In the genomic region with DNA sequence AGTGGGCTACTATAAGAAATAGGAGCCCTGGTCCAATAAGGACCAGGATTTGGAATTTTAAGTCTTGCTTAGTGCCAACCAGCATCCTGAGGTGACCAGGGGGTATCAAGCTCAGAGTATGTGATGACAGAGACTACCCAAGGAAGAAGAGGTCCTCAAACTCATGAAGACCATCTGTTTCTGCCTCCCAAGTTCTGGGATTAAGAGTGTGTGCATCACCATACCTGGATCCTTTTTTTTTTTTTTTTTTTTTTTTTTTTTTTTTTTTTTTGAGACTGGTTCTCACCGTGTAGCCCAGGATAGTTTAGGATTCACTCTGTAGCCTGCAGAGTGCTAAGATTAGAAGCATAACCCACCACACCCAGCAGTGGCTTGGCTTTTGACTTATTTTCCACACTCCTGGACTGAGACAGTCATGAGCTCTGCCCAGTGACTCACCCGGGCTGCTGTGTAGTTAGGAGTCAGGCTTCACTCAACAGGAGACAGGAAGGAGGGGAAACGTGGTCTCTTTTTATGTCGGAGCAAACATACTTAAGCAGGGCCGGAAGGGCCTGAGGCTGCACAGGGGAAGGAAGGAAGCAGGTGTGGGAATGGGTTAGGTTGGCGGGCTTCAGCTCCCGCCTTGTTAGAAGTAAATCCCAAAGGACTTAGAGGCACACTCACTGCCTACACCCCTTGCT, we compare ENCODE assay signal across 7 mouse cellular contexts. TPM values are rescaled to one million over a fixed set of nuclear protein-coding genes. Genes with fewer than 3 reads are reported as not detected.
A peak's percentile ranks its signal among the peaks of the same experiment; 100 is the strongest.
DNase-seq lines count a peak whose midpoint lies in the region; ATAC-seq lines count a peak whose summit lies in the region.

No protein-coding gene starts in this region.

- no peaks in the 10 kb centered on the region; the same call in 1 of the 2 replicates for H3K4me1 ChIP-seq in midbrain, embryonic 16.5 days (ENCODE audit: control insufficient read depth, insufficient read depth, low read length)

- H3K27ac ChIP-seq in midbrain, embryonic 16.5 days (ENCODE audit: low read length): no peak overlapping the region

- no peak overlapping the region for H3K4me2 ChIP-seq in midbrain, embryonic 16.5 days (ENCODE audit: low read length)

- WGBS in midbrain, embryonic 16.5 days: 90% methylated on average over 7 of the region's 7 CpGs

- H3K9me3 ChIP-seq in midbrain, embryonic 16.5 days (replicated peaks; ENCODE audit: control insufficient read depth, low read length, poor library complexity, severe bottlenecking): no peaks in the 10 kb centered on the region

- no peaks in the 10 kb centered on the region for H3K36me3 ChIP-seq in midbrain, embryonic 16.5 days (ENCODE audit: control insufficient read depth, insufficient read depth, low read length)

- ATAC-seq in inflammation-experienced regulatory T-cells, adult 6 months: no peak
- no peak for ATAC-seq in midbrain, embryonic 16.5 days

- DNase-seq in 3134 (ENCODE audit: extremely low read depth, insufficient read length, low spot score) (peak; percentile 79), 416B (ENCODE audit: low read depth) (peak; percentile 93)
- DNase-seq in heart, adult 8-10 months (ENCODE audit: low spot score): peak; percentile 74
- DNase-seq in kidney, postnatal 25 days: peak; percentile 38 to 73
- DNase-seq in cerebellum, adult 11-12 months: no peak

- H3K27me3 ChIP-seq in midbrain, embryonic 16.5 days (ENCODE audit: control insufficient read depth, insufficient read depth, low read depth, low read length): no peaks in the 10 kb centered on the region; the same call in 1 of the 2 replicates

- H3K9ac ChIP-seq in midbrain, embryonic 16.5 days (ENCODE audit: low read depth, low read length): no peak overlapping the region

- no peak overlapping the region for H3K4me3 ChIP-seq in midbrain, embryonic 16.5 days (ENCODE audit: low read depth, low read length)

RNA-seq across cellular contexts. Expression of a gene that starts 5.4 kb away (rescaled TPM):
- 1 to 10 TPM; 2.5 to 3.0 (median 2.6) TPM for total RNA-seq in heart, adult 8-10 months (2022)
- polyA plus RNA-seq in inflammation-experienced regulatory T-cells, adult 6 months (2017; shearing (Covaris generic)): not detected
- 99.0 and 102 TPM in 2 replicates for polyA plus RNA-seq in midbrain, embryonic 16.5 days (2015; fragmentation: Nextera tagmentation; extraction: Ambion mirVana)

RNA-seq across cellular contexts. Expression of a gene that starts 21.6 kb away (rescaled TPM):
- 100 to 1,000 TPM in 1 of 4 experiments, 10 to 100 TPM in 3; 83.1 to 100 (median 91.5) TPM for total RNA-seq in heart, adult 8-10 months (2022)
- 10 to 100 TPM; 30.5 to 33.7 (median 32.4) TPM for polyA plus RNA-seq in inflammation-experienced regulatory T-cells, adult 6 months (2017; shearing (Covaris generic))
- 347 and 394 TPM in 2 replicates for polyA plus RNA-seq in midbrain, embryonic 16.5 days (2015; fragmentation: Nextera tagmentation; extraction: Ambion mirVana)

Comparison
In these comparisons a context has a peak if more than half of its experiments do, and no peak if none do; other contexts are left out.
1. RNA of a gene that starts 5.4 kb away (polyA plus RNA-seq): 99.0 to 102 TPM in midbrain, embryonic 16.5 days; not detected in inflammation-experienced regulatory T-cells, adult 6 months; every median in the first group is over 10 times any median in the second.
2. RNA of a gene that starts 21.6 kb away (polyA plus RNA-seq): 347 to 394 TPM in midbrain, embryonic 16.5 days; 30.5 to 33.7 TPM in inflammation-experienced regulatory T-cells, adult 6 months; every median in the first group is over 10 times any median in the second.